Mouse (Mus musculus): ENCODE measurements around the gene Gm21310. TPM values are rescaled to one million over a fixed set of nuclear protein-coding genes. Genes with fewer than 3 reads are reported as not detected.
"Not testable (repeated sequence)": the region's sequence is repeated elsewhere in the genome, so short reads cannot be mapped to it uniquely, and the experiment has no call there.

The Gm21310 gene
- polyA plus RNA-seq (2015; fragmentation: Nextera tagmentation; extraction: Ambion mirVana), result not detected in 2 replicates

- not testable (repeated sequence) for H3K4me2 ChIP-seq (ENCODE audit: low read length); H3K9ac ChIP-seq (ENCODE audit: low read depth, low read length); H3K4me1 ChIP-seq (ENCODE audit: control insufficient read depth, insufficient read depth, low read length); H3K36me3 ChIP-seq (ENCODE audit: control insufficient read depth, insufficient read depth, low read length); ATAC-seq; H3K9me3 ChIP-seq (replicated peaks; ENCODE audit: control insufficient read depth, low read length, poor library complexity, severe bottlenecking); H3K27me3 ChIP-seq (ENCODE audit: control insufficient read depth, insufficient read depth, low read depth, low read length); H3K27ac ChIP-seq (ENCODE audit: low read length); H3K4me3 ChIP-seq (ENCODE audit: low read depth, low read length)
These were observed at the start of gene Gm21310 for GRCm38 (mm10) chrY:10147083-10147482. Gene Gm21310 (minus strand): TSS chrY:10147183.

Other genes starting within 250 kb of the Gm21310 start
- not detected in 2 replicates for gene Gm20834, start 177.4 kb upstream of the Gm21310 start, polyA plus RNA-seq (2015; fragmentation: Nextera tagmentation; extraction: Ambion mirVana)

Data from midbrain, embryonic 16.5 days (tissue).